Comparison of ENCODE assay signal across 20 mouse cellular contexts in genomic region chrX:52128794-52129193, GRCm38 (mm10). TPM values are rescaled to one million over a fixed set of nuclear protein-coding genes. Genes with fewer than 3 reads are reported as not detected.
A peak's percentile ranks its signal among the peaks of the same experiment; 100 is the strongest.
DNase-seq lines count a peak whose midpoint lies in the region; ATAC-seq lines count a peak whose summit lies in the region.
"Had no signal": no experiment of that assay in that cellular context is flagged by ENCODE, and none has a peak within 500 bp of the region (broad histone marks: within the 10 kb centered on the region; RNA-seq: fewer than 3 reads in every experiment).

No protein-coding gene starts in this region.

- H3K9me3 ChIP-seq in heart, embryonic 12.5 days (replicated peaks), result no peaks in the 10 kb centered on the region
- H3K9me3 ChIP-seq: embryonic facial prominence, embryonic 15.5 days; heart, embryonic 15.5 days; limb, embryonic 12.5 days; liver, embryonic 13.5 days; megakaryocyte, embryonic 14.5 days; midbrain, embryonic 13.5 days had no signal

- H3K36me3 ChIP-seq in heart, embryonic 12.5 days, result no peaks in the 10 kb centered on the region
- H3K36me3 ChIP-seq: embryonic facial prominence, embryonic 15.5 days; heart, embryonic 15.5 days; limb, embryonic 12.5 days; liver, embryonic 13.5 days; midbrain, embryonic 13.5 days had no signal

- ATAC-seq in heart, embryonic 12.5 days (ENCODE audit: insufficient number of reproducible peaks, low FRiP score), result no peak
- ATAC-seq: CD4-positive, CD25-positive, alpha-beta regulatory T cell, adult 4 months; forebrain, embryonic 14.5 days; midbrain, embryonic 13.5 days had no signal

- peaks cover 11% of the 10 kb centered on the region for H3K4me1 ChIP-seq in heart, embryonic 12.5 days (replicated peaks)
- H3K4me1 ChIP-seq: embryonic facial prominence, embryonic 15.5 days; liver, embryonic 13.5 days; megakaryocyte, embryonic 14.5 days; midbrain, embryonic 13.5 days had no signal

- H3K27me3 ChIP-seq in heart, embryonic 12.5 days (replicated peaks), result no peaks in the 10 kb centered on the region
- H3K27me3 ChIP-seq: heart, embryonic 15.5 days; liver, embryonic 13.5 days; midbrain, embryonic 13.5 days had no signal

- WGBS in heart, embryonic 12.5 days, result 67% methylated on average over 4 of the region's 4 CpGs

- peak overlapping the region; percentile 38; the same call in 1 of the 2 replicates for H3K27ac ChIP-seq in heart, embryonic 12.5 days (ENCODE audit: poor library complexity, severe bottlenecking)
- H3K27ac ChIP-seq: embryonic facial prominence, embryonic 15.5 days; heart, embryonic 15.5 days; limb, embryonic 12.5 days; liver, embryonic 13.5 days; midbrain, embryonic 13.5 days had no signal

- H3K9ac ChIP-seq in heart, embryonic 12.5 days, result no peak overlapping the region
- H3K9ac ChIP-seq: embryonic facial prominence, embryonic 15.5 days; heart, embryonic 15.5 days; limb, embryonic 12.5 days; liver, embryonic 13.5 days; midbrain, embryonic 13.5 days had no signal

- DNase-seq in heart, postnatal 36 days, result no peak
- DNase-seq in kidney, adult 11 months, result peak; percentile 49
- no peak for DNase-seq in kidney, postnatal 4 days
- DNase-seq in ZHBTc4 (ENCODE audit: low read depth, low spot score), result peak; percentile 36
- DNase-seq in kidney, postnatal 14 days, result peak; percentile 65
- no peak for DNase-seq in T-cell, adult 2 months (ENCODE audit: low spot score)
- DNase-seq: adrenal gland, postnatal 10 days; cerebellum, adult 9-10 months; liver, embryonic 13.5 days; lung, adult 2 months; lung, postnatal 36 days had no signal

- intact Hi-C loops in heart, postnatal 36 days (cut with DNase I), result no loop called here

- no peak overlapping the region for H3K4me3 ChIP-seq in heart, embryonic 12.5 days
- H3K4me3 ChIP-seq: embryonic facial prominence, embryonic 15.5 days; heart, embryonic 15.5 days; limb, embryonic 12.5 days; liver, embryonic 13.5 days; megakaryocyte, embryonic 14.5 days; midbrain, embryonic 13.5 days had no signal

- no peak overlapping the region for H3K4me2 ChIP-seq in heart, embryonic 12.5 days
- H3K4me2 ChIP-seq: embryonic facial prominence, embryonic 15.5 days; heart, embryonic 15.5 days; limb, embryonic 12.5 days; liver, embryonic 13.5 days; midbrain, embryonic 13.5 days had no signal

RNA-seq across cellular contexts. Expression of gene Gpc4, which starts 36.3 kb away (rescaled TPM):
- polyA plus RNA-seq in heart, embryonic 12.5 days (2016; fragmentation: Nextera tagmentation; extraction: Ambion mirVana), result 56.8 and 59.2 TPM in 2 replicates
- 10 to 100 TPM; 38.4 to 42.0 TPM for total RNA-seq in heart, postnatal 36 days (2021)
- total RNA-seq: neutrophil, adult 5-6 weeks had no signal
- polyA plus RNA-seq: CD4-positive, CD25-positive, alpha-beta regulatory T cell, adult 4 months had no signal

Comparison
In these comparisons a context has a peak if more than half of its experiments do, and no peak if none do; other contexts are left out.
1. DNase-seq: peak in kidney, adult 11 months (single experiment), ZHBTc4 (single experiment) and kidney, postnatal 14 days (single experiment); none in heart, postnatal 36 days (0 of 2), kidney, postnatal 4 days (0 of 2) and T-cell, adult 2 months (single experiment).